Mouse (Mus musculus): ENCODE results near the gene Cox7a1.

GRCm38 (mm10) chr7:30184641-30185348 lies 851 bp downstream of the Cox7a1 start:
- TF ChIP-seq POLR2AphosphoS2 (IDR thresholded peaks at IDR 0.05; ENCODE audit: insufficient read length, low read depth) (peak; percentile 45), MYOG (IDR thresholded peaks at IDR 0.05; ENCODE audit: control insufficient read depth in 1 of 3, insufficient read depth in 1 of 3, insufficient read length in 2 of 3, low read depth in 2 of 3) (no peak)

All from myocyte (in vitro differentiated cells).